Mouse (Mus musculus) frontal cortex, adult 2 months (tissue): Measurements from ENCODE around the gene F3. TPM values are rescaled to one million over a fixed set of nuclear protein-coding genes. Genes with fewer than 3 reads are reported as not detected.
"Not testable (repeated sequence)": the region's sequence is repeated elsewhere in the genome, so short reads cannot be mapped to it uniquely, and the experiment has no call there.

Experiments used
- DNase-seq, 2 experiments: peaks; one replicate each; pipeline ENCODE4 v3.0.0; 2022; ENCODE audit warnings: low spot score in 1 of 2; ENCODE audit errors: extremely low spot score in 1 of 2
- polyA plus RNA-seq: library from polyadenylated mRNA; depleted of rRNA; stranded (reverse); fragments of >200 nt; gene quantifications from 2 replicates; pipeline ENCODE4 v1.2.3, GENCODE M21; 2012

The F3 gene
- polyA plus RNA-seq, 1 experiment: 62.8 TPM

DNA sequence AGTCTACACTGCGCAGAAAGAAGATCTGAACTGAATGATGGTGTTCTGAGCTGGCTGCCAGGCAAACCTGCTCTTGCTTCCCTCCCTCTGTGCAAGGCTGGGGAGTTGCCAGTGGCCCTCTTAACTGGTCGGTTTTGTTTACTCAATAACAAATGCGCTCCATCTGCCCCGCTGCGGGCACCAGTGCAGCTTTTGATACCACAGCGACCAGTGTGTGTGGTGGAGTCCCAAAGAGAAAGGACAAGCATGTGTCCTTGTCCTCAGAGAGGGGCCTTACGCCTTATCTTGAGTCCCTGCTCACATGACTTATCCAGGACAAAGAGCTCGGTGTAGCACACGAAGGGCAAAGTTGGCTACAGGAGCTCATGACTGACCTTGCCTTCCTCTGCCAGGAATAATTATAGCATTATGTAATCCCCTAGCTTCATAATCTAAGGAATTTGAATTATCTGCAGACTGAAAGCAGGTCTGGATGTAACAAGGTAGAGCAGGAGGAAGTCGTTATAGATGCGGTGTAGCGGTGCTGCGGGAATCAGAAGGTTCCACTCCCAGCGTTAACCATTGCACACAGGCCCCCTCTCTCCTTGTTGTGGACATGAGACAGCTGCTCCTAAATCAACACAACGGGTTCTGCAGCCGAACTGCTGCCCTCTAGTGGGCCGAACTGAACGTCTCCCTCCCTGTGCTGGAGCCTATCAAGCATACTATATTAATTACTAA lies 12.8 kb downstream of the F3 start:
- DNase-seq: peak; percentile 63 to 91

DNA sequence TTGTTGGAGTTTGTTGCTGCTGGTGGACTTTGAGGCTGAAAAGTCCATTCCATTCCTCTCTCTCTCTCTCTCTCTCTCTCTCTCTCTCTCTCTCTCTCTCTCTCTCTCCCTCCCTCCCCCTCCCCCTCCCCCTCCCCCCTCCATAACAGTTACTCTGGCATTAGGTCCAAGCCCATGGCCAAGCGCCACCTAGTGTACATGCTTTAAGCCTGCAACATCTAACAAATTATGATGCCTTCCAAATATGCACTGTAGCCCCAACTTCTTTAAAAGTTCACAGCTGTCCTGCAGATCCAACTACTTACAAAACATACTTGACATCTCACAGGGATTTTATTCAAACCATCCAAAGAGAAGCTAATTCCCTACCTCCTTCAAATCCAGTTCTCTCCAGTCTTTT lies 14.1 kb downstream of the F3 start:
- DNase-seq: peak in 1 of 2 experiments; percentile 38

DNA sequence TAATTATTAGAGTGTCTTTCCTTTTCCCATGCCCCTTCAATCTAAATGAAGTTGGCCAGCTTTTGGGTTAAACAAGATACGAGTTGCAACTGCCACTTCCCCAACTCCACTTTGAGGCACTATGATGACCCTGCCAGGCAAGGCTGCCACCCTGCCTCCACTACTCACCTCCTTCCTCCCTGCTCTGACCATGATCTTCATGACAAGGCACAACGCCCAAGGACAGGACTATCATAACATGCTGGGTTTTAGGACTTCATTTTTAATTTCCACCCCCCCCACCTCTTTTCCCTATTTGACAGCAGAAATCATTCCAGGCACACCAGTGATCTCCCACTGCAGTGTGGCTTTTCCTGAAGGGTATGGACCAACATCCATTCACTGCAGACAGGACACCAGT lies 14.6 kb downstream of the F3 start:
- no peak for DNase-seq

DNA sequence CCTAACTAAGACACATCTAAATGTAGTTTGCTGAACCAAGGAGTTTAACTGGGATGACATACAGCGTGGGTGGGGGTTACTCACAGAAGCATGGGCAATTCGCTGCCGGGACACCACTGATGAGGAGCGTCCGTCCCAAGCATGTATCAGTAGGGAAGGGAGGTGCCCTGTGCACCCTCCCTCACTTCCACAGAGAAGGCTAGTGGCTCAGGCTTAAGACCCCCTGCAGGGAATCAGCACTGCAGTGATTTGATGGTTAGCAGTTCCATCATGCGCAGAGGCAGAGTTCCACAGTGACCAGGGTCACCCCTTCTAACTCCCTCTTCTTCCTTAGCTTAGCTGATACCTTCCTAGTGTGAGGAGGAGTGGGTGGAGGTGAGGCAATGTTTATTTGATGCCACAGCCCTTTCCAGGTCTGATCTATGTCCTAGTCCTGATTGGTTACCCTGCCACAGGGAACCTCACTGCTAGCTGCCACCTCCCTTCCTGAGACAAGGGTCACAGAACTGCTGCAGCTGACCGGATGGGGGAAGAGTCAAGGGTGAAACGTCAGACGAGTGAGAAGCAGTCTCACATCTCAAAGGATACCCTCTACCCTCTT lies 15.5 kb downstream of the F3 start:
- DNase-seq: no peak

DNA sequence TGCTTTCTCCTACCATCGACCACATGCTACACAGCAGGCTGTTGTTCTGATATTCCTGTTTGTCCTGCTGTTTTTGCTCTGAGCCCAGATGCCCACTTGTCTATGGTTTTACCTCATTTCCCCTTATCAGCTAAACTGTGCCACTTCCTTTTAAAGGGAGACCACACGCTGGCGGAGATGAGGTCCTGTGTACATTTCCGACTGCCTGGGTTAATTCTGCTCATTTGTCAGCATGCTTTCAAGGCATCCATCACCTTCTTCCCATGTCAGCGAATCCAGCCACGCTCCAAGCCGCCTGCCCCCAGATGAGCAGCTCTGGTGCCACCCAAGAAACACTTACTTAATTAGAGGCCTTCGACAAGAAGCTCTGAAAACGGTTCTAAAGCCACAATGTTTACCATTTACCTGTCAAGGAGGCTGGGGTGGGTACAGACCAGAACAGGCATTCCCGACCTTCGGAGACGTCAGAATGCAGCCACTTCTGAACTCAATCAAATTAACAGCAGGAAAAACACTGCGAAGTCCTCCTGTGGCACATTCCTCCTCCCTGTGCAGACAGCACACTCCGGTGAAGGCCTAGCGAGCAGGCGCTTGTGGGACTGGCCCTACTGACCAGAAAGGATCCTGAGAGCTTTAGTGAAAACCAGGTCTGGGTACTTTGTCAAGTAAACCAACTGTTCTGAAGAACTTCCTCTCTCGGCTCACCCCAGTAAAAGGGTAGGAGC lies 16.3 kb downstream of the F3 start:
- DNase-seq: no peak

DNA sequence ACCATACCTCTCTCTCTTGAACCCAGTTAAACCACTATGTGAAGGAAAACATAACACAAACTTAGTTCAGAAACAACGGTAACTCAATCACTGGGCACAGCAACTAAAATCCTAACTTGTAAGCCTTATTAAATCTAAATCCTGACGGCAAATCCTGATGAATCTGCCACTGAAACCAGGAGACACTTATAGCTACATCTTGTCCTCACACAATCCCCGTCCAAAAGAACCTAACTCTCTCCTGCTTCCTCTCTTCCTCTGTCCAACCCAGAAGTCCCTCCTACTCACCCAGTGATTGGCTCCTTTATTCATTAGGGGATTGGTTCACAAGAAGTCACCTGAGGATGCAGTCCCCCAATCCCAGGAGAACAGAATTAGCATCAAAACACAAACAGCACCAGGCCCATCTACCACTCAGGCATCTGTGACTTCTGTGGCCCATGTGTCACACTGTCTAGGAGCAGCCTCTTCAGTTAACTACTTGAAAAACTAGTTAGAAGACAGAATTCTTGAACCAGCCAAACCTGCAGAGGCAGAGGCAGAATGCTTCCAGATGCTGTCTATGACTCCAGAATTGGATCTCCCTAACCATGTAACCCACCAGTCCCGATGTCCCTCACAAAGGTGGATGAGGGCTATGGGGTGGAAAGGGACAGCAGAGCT lies 18.0 kb downstream of the F3 start:
- DNase-seq: not testable (repeated sequence)

- not testable (repeated sequence) for DNase-seq
Measured at GRCm38 (mm10) chr3:121754319-121755090, 31.2 kb downstream of the F3 start.

DNA sequence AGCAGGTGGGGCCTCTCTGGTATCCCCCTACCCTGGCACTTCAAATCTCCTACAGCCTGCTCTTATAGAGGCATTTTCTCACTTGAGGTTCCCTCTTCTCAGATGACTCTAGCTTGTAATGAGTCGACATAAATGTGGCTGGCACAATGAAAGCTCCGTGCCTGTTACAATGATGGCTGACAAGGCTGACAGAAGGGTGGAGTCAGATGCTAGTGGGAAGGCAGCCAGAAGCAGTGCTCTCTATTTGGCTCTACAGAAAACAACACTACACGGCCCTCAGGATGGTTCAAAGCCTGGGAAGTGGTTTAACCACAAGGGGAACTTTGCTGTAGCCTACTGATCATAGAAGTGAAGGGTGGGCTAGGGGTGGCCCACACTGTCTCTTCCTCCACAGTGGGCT lies 31.8 kb downstream of the F3 start:
- DNase-seq: no peak

DNA sequence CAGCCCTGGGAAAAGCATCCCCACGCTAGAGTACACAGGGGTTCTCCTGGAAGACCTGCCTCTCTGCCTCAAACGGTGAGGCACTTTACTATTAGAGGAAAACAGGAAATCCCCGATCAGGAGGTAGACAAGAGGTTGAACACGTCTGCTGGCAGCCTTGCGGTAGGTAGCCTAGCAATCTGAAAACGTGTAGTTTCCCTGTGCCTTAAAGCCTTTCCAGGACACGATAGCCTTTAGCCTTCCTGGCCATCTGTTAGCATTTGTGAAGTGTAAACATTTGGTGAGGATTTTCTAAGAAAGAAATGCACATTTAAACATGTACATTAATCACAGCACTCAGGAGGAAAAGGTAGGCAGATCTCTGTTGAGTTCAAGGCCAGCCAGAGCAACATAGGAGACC lies 35.0 kb downstream of the F3 start:
- DNase-seq: no peak

GRCm38 (mm10) chr3:121762056-121762852 lies 38.9 kb downstream of the F3 start:
- peak in 1 of 2 experiments; percentile 26 for DNase-seq

DNA sequence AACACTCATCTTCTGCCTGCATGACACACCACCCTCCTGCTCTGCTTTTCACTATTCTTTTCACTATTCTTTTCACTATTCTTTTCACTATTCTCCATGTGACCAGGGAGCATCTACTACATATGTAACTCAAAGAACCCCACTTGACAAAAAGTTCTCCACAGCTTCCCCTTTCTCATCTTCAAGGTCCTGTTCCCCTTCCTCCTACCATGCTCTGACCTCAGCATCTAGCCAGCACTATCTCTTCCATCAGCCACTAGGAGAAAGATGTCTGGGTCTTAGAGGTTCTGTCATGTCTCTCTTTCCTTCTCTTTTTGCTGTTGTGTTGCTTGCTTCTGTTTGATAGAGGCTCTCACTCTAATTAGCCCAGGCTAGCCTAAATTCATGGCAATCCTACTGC lies 42.7 kb downstream of the F3 start:
- DNase-seq: no peak

- no peak for DNase-seq
Measured at GRCm38 (mm10) chr3:121766818-121767217, 43.5 kb downstream of the F3 start.

GRCm38 (mm10) chr3:121768770-121769169 lies 45.4 kb downstream of the F3 start:
- no peak for DNase-seq

GRCm38 (mm10) chr3:121773336-121773735 lies 50.0 kb downstream of the F3 start:
- not testable (repeated sequence) for DNase-seq

GRCm38 (mm10) chr3:121777943-121778342 lies 54.6 kb downstream of the F3 start:
- DNase-seq: peak; percentile 88

DNA sequence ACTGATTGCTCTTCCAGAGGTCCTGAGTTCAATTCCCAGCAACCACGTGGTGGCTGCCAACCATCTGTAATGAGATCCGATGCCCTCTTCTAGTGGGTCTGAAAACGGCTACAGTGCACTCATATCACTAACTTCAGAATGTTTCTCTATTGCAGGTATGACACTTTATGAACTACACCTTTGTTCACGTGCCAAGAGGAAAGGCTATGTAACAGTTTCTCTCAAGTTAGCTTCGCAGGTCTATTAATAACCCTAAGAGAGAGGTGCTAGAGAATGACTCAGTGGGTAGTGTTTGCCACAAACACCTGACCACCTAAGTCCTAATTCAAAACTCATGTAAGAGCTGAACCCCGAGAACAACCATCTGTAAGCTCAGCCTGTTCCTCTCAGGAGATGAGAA lies 59.7 kb downstream of the F3 start:
- DNase-seq: no peak
